Mouse (Mus musculus): ENCODE data around the gene Apex2.
A peak's percentile ranks its signal among the peaks of the same experiment; 100 is the strongest.
"Not testable (repeated sequence)": the region's sequence is repeated elsewhere in the genome, so short reads cannot be mapped to it uniquely, and the experiment has no call there.

Apex2 gene

DNA sequence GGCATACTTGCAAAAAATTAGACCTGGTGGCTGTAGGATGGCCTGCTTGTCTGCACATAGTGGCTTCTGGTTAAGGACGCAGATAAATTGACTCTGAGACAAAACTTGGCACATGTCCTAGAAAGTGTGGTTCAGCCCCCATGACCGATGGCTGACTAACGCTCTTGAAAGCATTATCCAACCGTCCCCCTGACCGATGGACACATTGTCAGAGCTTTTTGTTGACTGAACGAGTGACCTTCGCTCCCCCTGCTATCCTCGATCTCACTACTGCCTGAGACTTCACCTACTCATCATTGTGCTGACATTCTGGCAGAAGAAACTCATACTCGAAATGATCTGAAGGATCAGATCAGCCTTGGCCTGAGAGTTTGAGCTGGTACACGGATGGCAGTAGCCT is 101.9 kb downstream of the Apex2 start:
- DNase-seq (ENCODE audit: low read depth) = not testable (repeated sequence)

DNA sequence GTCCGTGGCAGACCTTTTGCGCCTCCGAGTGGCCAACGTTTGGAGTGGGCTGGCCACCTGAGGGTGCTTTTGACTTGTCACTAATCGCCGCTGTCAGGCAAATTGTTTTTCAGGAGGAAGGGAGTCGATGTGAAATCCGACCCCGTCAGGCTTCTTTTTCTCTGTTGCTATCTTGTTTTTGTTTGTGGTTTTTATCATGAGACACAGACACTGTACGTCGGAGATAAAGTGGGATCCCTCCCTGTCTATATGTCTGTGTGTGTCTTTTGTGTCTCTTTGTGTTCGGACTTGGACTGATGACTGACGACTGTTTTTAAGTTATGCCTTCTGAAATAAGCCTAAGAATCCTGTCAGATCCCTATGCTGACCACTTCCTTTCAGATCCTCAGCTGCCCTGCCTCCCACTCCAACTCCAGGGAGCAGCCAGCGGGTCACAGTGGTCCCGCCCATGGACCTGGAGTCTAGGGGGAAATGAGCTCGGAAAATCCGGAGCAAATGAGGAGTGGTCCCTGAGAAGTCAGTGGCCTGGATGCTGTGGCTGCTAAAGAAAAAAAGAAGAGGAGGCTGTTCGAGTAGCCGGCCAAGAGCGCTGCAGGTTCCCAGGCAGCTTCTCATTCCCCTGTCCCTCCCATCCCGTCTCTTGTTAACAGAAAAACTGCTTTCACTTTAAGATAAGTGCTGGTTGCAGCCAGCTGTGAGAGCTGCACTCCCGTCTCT is 103.2 kb downstream of the Apex2 start:
- not testable (repeated sequence) for DNase-seq (ENCODE audit: low read depth)

DNA sequence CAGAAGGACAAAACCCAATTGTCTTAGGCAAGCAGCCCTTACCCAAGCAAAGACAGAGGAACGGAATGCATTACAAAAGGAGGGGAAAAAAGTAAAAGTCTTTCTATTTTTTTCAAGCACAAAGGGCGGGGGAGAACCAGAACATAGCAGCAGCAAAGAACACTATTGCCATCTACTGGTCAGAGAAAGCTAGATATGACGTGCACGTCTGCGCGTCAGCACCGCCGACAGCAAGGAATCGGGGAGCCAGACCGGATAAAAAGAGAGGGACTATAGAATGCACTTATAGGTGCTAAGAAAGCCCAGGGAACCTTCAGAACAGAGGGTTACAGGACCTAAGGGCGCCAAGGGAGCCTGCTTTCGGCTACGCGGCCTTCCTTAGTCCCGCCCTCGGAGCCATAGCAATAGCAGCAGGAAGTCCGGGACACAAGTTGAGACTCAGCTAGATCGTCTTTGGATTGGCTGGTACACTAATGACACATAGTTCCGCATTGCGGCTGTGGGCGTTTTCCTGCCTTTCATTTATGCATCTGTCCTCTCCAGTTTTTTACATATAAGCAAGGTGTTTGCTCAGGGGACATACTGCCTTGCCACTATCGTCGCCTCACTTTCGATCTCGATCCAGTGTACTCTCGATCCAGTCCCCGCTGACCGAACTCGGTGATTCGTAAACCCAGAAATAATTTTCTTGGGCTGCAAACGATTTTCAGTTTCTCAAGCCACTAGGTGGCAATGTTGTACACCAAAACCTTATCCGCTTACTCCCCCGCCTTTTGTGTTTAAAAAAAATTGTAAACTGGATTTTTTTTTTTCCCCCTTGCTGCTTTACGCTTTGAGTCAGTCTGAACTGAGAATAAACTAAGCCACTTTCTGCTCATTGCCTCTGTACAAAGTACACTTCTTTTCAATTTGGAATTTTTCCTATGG is 111.6 kb downstream of the Apex2 start:
- peak; percentile 94 for DNase-seq (ENCODE audit: low read depth)

DNA sequence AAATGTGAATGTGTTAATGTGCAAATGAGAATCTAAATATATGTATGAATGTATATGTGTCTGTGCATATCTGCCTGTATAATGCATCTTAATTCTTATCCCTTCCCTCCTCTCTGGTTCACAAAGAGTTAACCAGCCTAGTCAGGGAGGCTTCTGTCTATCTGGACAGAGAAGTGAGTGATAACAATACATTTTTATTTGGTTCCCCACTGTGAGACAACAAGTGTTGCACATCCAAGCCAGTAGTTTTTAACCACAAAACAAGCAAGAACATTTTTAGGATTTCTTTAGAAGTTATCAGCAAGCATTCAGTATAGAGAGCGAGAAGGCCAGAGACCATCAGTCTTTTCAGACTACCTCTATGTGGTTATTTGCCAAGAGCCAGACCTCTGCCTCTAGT is 118.3 kb downstream of the Apex2 start:
- no peak for DNase-seq (ENCODE audit: low read depth)

Measured in 416B (cell line).